In genomic region chr15:99053373-99053772, GRCm38 (mm10) we compare ENCODE assay signal across 12 mouse cellular contexts. TPM values are rescaled to one million over a fixed set of nuclear protein-coding genes. Genes with fewer than 3 reads are reported as not detected.
DNase-seq lines count a peak whose midpoint lies in the region; ATAC-seq lines count a peak whose summit lies in the region.
"Had no signal": no experiment of that assay in that cellular context is flagged by ENCODE, and none has a peak within 500 bp of the region (broad histone marks: within the 10 kb centered on the region; RNA-seq: fewer than 3 reads in every experiment).

No protein-coding gene starts in this region.

- no peak for ATAC-seq in midbrain, embryonic 14.5 days (ENCODE audit: low FRiP score, low TSS enrichment)
- ATAC-seq in midbrain, embryonic 15.5 days (replicated peaks), result no peak
- 0 out of 2 replicates have a peak, but pooled peaks have one; percentile 20 for ATAC-seq in neural tube, embryonic 13.5 days (ENCODE audit: low read depth)
- no peak for ATAC-seq in midbrain, embryonic 16.5 days
- ATAC-seq: CD4-positive, CD25-positive, alpha-beta regulatory T cell, adult 4 months had no signal

- intact Hi-C loops in gastrocnemius, postnatal 14 days (cut with DNase I; ENCODE audit: low total_unique reads), result loop anchor here (5.0 kb wide), 1 partner anchor 39 kb away; the partner anchor contains the start of gene Dnajc22
- intact Hi-C loops in heart, postnatal 25 days (cut with DNase I), result loop anchor here (5.0 kb wide), 2 partner anchors 34 to 214 kb away; partner anchors contain the start of gene C1ql4

- peaks cover 8% of the 10 kb centered on the region; the same call in 1 of the 2 replicates for H3K4me1 ChIP-seq in midbrain, embryonic 14.5 days (ENCODE audit: control insufficient read depth, insufficient read depth, low read length)
- peaks cover 29% of the 10 kb centered on the region for H3K4me1 ChIP-seq in midbrain, embryonic 15.5 days
- H3K4me1 ChIP-seq in neural tube, embryonic 13.5 days (replicated peaks), result peaks cover 34% of the 10 kb centered on the region
- peaks cover 10% of the 10 kb centered on the region for H3K4me1 ChIP-seq in midbrain, embryonic 16.5 days (ENCODE audit: control insufficient read depth, insufficient read depth, low read length)

- H3K9me3 ChIP-seq in midbrain, embryonic 14.5 days (ENCODE audit: control insufficient read depth, low read length), result no peaks in the 10 kb centered on the region
- H3K9me3 ChIP-seq in midbrain, embryonic 15.5 days, result no peaks in the 10 kb centered on the region
- H3K9me3 ChIP-seq in neural tube, embryonic 13.5 days, result no peaks in the 10 kb centered on the region
- H3K9me3 ChIP-seq in midbrain, embryonic 16.5 days (replicated peaks; ENCODE audit: control insufficient read depth, low read length, poor library complexity, severe bottlenecking), result no peaks in the 10 kb centered on the region

- H3K36me3 ChIP-seq in midbrain, embryonic 14.5 days (ENCODE audit: control insufficient read depth, insufficient read depth, low read length), result no peaks in the 10 kb centered on the region
- no peaks in the 10 kb centered on the region for H3K36me3 ChIP-seq in midbrain, embryonic 15.5 days (replicated peaks)
- no peaks in the 10 kb centered on the region for H3K36me3 ChIP-seq in neural tube, embryonic 13.5 days
- no peaks in the 10 kb centered on the region for H3K36me3 ChIP-seq in midbrain, embryonic 16.5 days (ENCODE audit: control insufficient read depth, insufficient read depth, low read length)

- no peak overlapping the region for H3K27ac ChIP-seq in midbrain, embryonic 14.5 days (replicated peaks; ENCODE audit: low read depth, low read length)
- H3K27ac ChIP-seq in midbrain, embryonic 15.5 days, result no peak overlapping the region
- peak overlapping the region; percentile 69 for H3K27ac ChIP-seq in neural tube, embryonic 13.5 days (replicated peaks)
- no peak overlapping the region for H3K27ac ChIP-seq in midbrain, embryonic 16.5 days (ENCODE audit: low read length)

- DNase-seq in gastrocnemius, postnatal 14 days, result peak; percentile 47
- no peak for DNase-seq in gastrocnemius, adult 8-10 months (ENCODE audit: low spot score in 2 of 2)
- DNase-seq in midbrain, embryonic 14.5 days, result peak; percentile 33
- peak; percentile 45 for DNase-seq in embryo, embryonic 11 days
- DNase-seq in heart, postnatal 25 days (ENCODE audit: low spot score), result no peak

- H3K27me3 ChIP-seq in midbrain, embryonic 14.5 days (ENCODE audit: control insufficient read depth, insufficient read depth, low read length), result peaks cover 64% of the 10 kb centered on the region
- H3K27me3 ChIP-seq in midbrain, embryonic 15.5 days (replicated peaks), result peaks cover 61% of the 10 kb centered on the region
- H3K27me3 ChIP-seq in neural tube, embryonic 13.5 days, result peaks cover 71% of the 10 kb centered on the region
- peaks cover 49% of the 10 kb centered on the region for H3K27me3 ChIP-seq in midbrain, embryonic 16.5 days (ENCODE audit: control insufficient read depth, insufficient read depth, low read depth, low read length)

- no peak overlapping the region for H3K4me2 ChIP-seq in midbrain, embryonic 14.5 days (ENCODE audit: low read length)
- H3K4me2 ChIP-seq in midbrain, embryonic 15.5 days, result no peak overlapping the region
- H3K4me2 ChIP-seq in neural tube, embryonic 13.5 days, result peak overlapping the region; percentile 26; the same call in 1 of the 2 replicates
- H3K4me2 ChIP-seq in midbrain, embryonic 16.5 days (ENCODE audit: low read length), result no peak overlapping the region

- H3K9ac ChIP-seq in midbrain, embryonic 14.5 days (replicated peaks; ENCODE audit: low read length), result no peak overlapping the region
- no peak overlapping the region for H3K9ac ChIP-seq in midbrain, embryonic 15.5 days
- peak overlapping the region; percentile 45; the same call in 1 of the 2 replicates for H3K9ac ChIP-seq in neural tube, embryonic 13.5 days
- no peak overlapping the region for H3K9ac ChIP-seq in midbrain, embryonic 16.5 days (ENCODE audit: low read depth, low read length)

- no peak overlapping the region for H3K4me3 ChIP-seq in midbrain, embryonic 14.5 days (replicated peaks; ENCODE audit: low read depth, low read length)
- H3K4me3 ChIP-seq in midbrain, embryonic 15.5 days, result no peak overlapping the region
- H3K4me3 ChIP-seq in neural tube, embryonic 13.5 days, result no peak overlapping the region
- no peak overlapping the region for H3K4me3 ChIP-seq in midbrain, embryonic 16.5 days (ENCODE audit: low read depth, low read length)

- WGBS in midbrain, embryonic 14.5 days, result 9% methylated on average over 9 of the region's 9 CpGs
- WGBS in midbrain, embryonic 15.5 days, result 9% methylated on average over 9 of the region's 9 CpGs
- WGBS in neural tube, embryonic 13.5 days, result 10% methylated on average over 9 of the region's 9 CpGs
- 10% methylated on average over 9 of the region's 9 CpGs for WGBS in midbrain, embryonic 16.5 days

RNA-seq across cellular contexts. Expression of gene Prph, which starts 1.6 kb away (rescaled TPM):
- total RNA-seq in gastrocnemius, postnatal 14 days (2021), result 1 to 10 TPM; 1.2 to 1.4 TPM
- under 1 TPM in 3 of 4 experiments, not detected in 1; 0.31 to 0.58 (median 0.35) TPM for total RNA-seq in gastrocnemius, adult 8-10 months (2022)
- 11.7 and 15.5 TPM in 2 replicates for polyA plus RNA-seq in midbrain, embryonic 14.5 days (2014; fragmentation: Nextera tagmentation; extraction: Ambion mirVana)
- 5.7 and 10.3 TPM in 2 replicates for polyA plus RNA-seq in midbrain, embryonic 15.5 days (2015; fragmentation: Nextera tagmentation; extraction: Ambion mirVana)
- 268 and 371 TPM in 2 replicates for polyA plus RNA-seq in neural tube, embryonic 13.5 days (2015; fragmentation: Nextera tagmentation; extraction: Ambion mirVana)
- polyA plus RNA-seq in midbrain, embryonic 16.5 days (2015; fragmentation: Nextera tagmentation; extraction: Ambion mirVana), result 5.1 and 7.1 TPM in 2 replicates
- under 1 TPM; 0.14 to 0.42 TPM for total RNA-seq in heart, postnatal 25 days (2021)
- polyA plus RNA-seq: CD4-positive, CD25-positive, alpha-beta regulatory T cell, adult 4 months had no signal

RNA-seq across cellular contexts. Expression of gene Troap, which starts 21.0 kb away (rescaled TPM):
- total RNA-seq in gastrocnemius, postnatal 14 days (2021), result 1 to 10 TPM; 1.4 to 1.8 TPM
- not detected for total RNA-seq in gastrocnemius, adult 8-10 months (2022)
- polyA plus RNA-seq in midbrain, embryonic 14.5 days (2014; fragmentation: Nextera tagmentation; extraction: Ambion mirVana), result 3.9 and 4.9 TPM in 2 replicates
- 4.9 and 6.6 TPM in 2 replicates for polyA plus RNA-seq in midbrain, embryonic 15.5 days (2015; fragmentation: Nextera tagmentation; extraction: Ambion mirVana)
- polyA plus RNA-seq in neural tube, embryonic 13.5 days (2015; fragmentation: Nextera tagmentation; extraction: Ambion mirVana), result 6.3 and 6.9 TPM in 2 replicates
- polyA plus RNA-seq in midbrain, embryonic 16.5 days (2015; fragmentation: Nextera tagmentation; extraction: Ambion mirVana), result 3.2 and 4.9 TPM in 2 replicates
- total RNA-seq in heart, postnatal 25 days (2021), result under 1 TPM; 0.13 to 0.67 TPM

RNA-seq across cellular contexts. Expression of gene Tuba1c, which starts 23.7 kb away (rescaled TPM):
- total RNA-seq in gastrocnemius, postnatal 14 days (2021), result 10 to 100 TPM; 14.3 to 21.0 TPM
- total RNA-seq in gastrocnemius, adult 8-10 months (2022), result 1 to 10 TPM; 5.7 to 7.8 (median 6.8) TPM
- polyA plus RNA-seq in midbrain, embryonic 14.5 days (2014; fragmentation: Nextera tagmentation; extraction: Ambion mirVana), result 13.5 and 24.8 TPM in 2 replicates
- polyA plus RNA-seq in midbrain, embryonic 15.5 days (2015; fragmentation: Nextera tagmentation; extraction: Ambion mirVana), result 16.4 and 20.5 TPM in 2 replicates
- polyA plus RNA-seq in neural tube, embryonic 13.5 days (2015; fragmentation: Nextera tagmentation; extraction: Ambion mirVana), result 25.6 and 29.7 TPM in 2 replicates
- 11.6 and 12.5 TPM in 2 replicates for polyA plus RNA-seq in midbrain, embryonic 16.5 days (2015; fragmentation: Nextera tagmentation; extraction: Ambion mirVana)
- 10 to 100 TPM; 33.5 to 33.7 TPM for total RNA-seq in heart, postnatal 25 days (2021)

RNA-seq across cellular contexts. Expression of gene C1ql4, which starts 34.2 kb away (rescaled TPM):
- total RNA-seq in gastrocnemius, postnatal 14 days (2021), result not detected
- not detected for total RNA-seq in gastrocnemius, adult 8-10 months (2022)
- 13.2 and 13.7 TPM in 2 replicates for polyA plus RNA-seq in midbrain, embryonic 14.5 days (2014; fragmentation: Nextera tagmentation; extraction: Ambion mirVana)
- 12.4 and 15.3 TPM in 2 replicates for polyA plus RNA-seq in midbrain, embryonic 15.5 days (2015; fragmentation: Nextera tagmentation; extraction: Ambion mirVana)
- polyA plus RNA-seq in neural tube, embryonic 13.5 days (2015; fragmentation: Nextera tagmentation; extraction: Ambion mirVana), result 2.7 and 3.5 TPM in 2 replicates
- polyA plus RNA-seq in midbrain, embryonic 16.5 days (2015; fragmentation: Nextera tagmentation; extraction: Ambion mirVana), result 7.2 and 7.8 TPM in 2 replicates
- total RNA-seq in heart, postnatal 25 days (2021), result not detected
- total RNA-seq: heart, adult 18-20 months; heart, postnatal 36 days had no signal
- polyA plus RNA-seq: CD4-positive, CD25-positive, alpha-beta regulatory T cell, adult 4 months; urinary bladder, adult 2 months had no signal

RNA-seq across cellular contexts. Expression of gene Dnajc22, which starts 39.6 kb away (rescaled TPM):
- under 1 TPM in 1 of 2 experiments, not detected in 1; 0.12 TPM for total RNA-seq in gastrocnemius, postnatal 14 days (2021)
- total RNA-seq in gastrocnemius, adult 8-10 months (2022), result under 1 TPM in 1 of 4 experiments, not detected in 3; 0.24 TPM
- polyA plus RNA-seq in midbrain, embryonic 14.5 days (2014; fragmentation: Nextera tagmentation; extraction: Ambion mirVana), result 0.71 and 1.6 TPM in 2 replicates
- 2.0 and 2.1 TPM in 2 replicates for polyA plus RNA-seq in midbrain, embryonic 15.5 days (2015; fragmentation: Nextera tagmentation; extraction: Ambion mirVana)
- 0.25 and 0.49 TPM in 2 replicates for polyA plus RNA-seq in neural tube, embryonic 13.5 days (2015; fragmentation: Nextera tagmentation; extraction: Ambion mirVana)
- 0.75 and 1.3 TPM in 2 replicates for polyA plus RNA-seq in midbrain, embryonic 16.5 days (2015; fragmentation: Nextera tagmentation; extraction: Ambion mirVana)
- under 1 TPM; 0.16 to 0.45 TPM for total RNA-seq in heart, postnatal 25 days (2021)
- polyA plus RNA-seq: CD4-positive, CD25-positive, alpha-beta regulatory T cell, adult 4 months had no signal

Comparison
In these comparisons a context has a peak if more than half of its experiments do, and no peak if none do; other contexts are left out.
1. DNase-seq: peak in gastrocnemius, postnatal 14 days (single experiment), midbrain, embryonic 14.5 days (single experiment) and embryo, embryonic 11 days (single experiment); none in gastrocnemius, adult 8-10 months (0 of 2) and heart, postnatal 25 days (single experiment).
2. RNA of gene Prph, which starts 1.6 kb away (polyA plus RNA-seq): 268 to 371 TPM in neural tube, embryonic 13.5 days; 11.7 to 15.5 TPM in midbrain, embryonic 14.5 days, 5.1 to 7.1 TPM in midbrain, embryonic 16.5 days and 5.7 to 10.3 TPM in midbrain, embryonic 15.5 days; every median in the first group is over 10 times any median in the second.